Mouse (Mus musculus): ENCODE results near the gene Tnfrsf19.

Gene Tnfrsf19

GRCm38 (mm10) chr14:60957611-60958157, 88.6 kb downstream of the Tnfrsf19 start:
- no peak for DNase-seq

- no peak for DNase-seq
Observed at GRCm38 (mm10) chr14:60937481-60938039, 108.7 kb downstream of the Tnfrsf19 start.

- DNase-seq, result no peak
Observed at GRCm38 (mm10) chr14:60935705-60936104, 110.6 kb downstream of the Tnfrsf19 start.

GRCm38 (mm10) chr14:60926011-60926410, 120.3 kb downstream of the Tnfrsf19 start:
- no peak for DNase-seq

GRCm38 (mm10) chr14:60916661-60917060, 129.6 kb downstream of the Tnfrsf19 start:
- no peak for DNase-seq

All from thymus, adult 18-20 months (tissue).